1 mouse cellular context compared by ENCODE assay signal in the genomic region with DNA sequence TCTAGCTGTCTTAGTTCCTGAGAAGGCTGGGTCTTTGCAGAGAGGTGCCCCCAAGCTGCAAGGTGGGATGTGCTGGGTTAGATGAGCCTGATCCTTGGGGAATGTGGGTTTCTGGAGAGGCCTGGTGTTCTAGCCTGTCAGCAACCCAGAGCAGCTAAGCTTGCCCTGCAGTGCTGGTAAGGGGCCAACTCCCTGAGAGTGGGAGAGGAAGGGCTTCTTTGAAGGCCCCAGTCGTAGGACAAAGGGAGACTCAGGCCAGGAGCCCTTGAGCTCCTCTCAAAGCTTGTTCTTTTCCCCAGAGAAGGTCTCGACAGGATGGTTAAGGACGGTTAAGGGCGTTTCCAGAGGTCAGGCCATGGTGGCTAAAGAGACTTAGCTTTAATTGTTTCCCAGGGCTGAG.
TF ChIP-seq lines count a peak whose summit lies in the region.

No protein-coding gene starts in this region.

TF ChIP-seq in CH12.LX, 34 proteins besides CTCF, POLR2A, EP300 and RAD21:
- TF ChIP-seq ZNF384 (IDR thresholded peaks at IDR 0.05; ENCODE audit: low read depth, low read length) (0 out of 2 replicates have a peak, but pooled peaks have one; percentile 17), POLR2AphosphoS2 (IDR thresholded peaks at IDR 0.05; ENCODE audit: low read depth, low read length) (no peak)
